Mouse (Mus musculus) liver, embryonic 13.5 days (tissue): ENCODE data around the gene Syce1. TPM values are rescaled to one million over a fixed set of nuclear protein-coding genes. Genes with fewer than 3 reads are reported as not detected.

Experiments used
- ATAC-seq: fragments of 200-750 bp; cut with Nextera tagmentation; 2 replicates; pipeline ENCODE4 v1.8.0; 2017; ENCODE audit warnings: low read depth, mild to moderate bottlenecking, moderate number of reproducible peaks, moderate library complexity
- DNase-seq: peaks from one replicate; pipeline ENCODE4 v3.0.0; 2022
- H3K27ac ChIP-seq: fragments of 300-500 bp; sonication (generic); 2 replicates; pipeline ENCODE4 v1.5.1; 2015; ENCODE audit warnings: moderate library complexity, mild to moderate bottlenecking, inconsistent platforms
- H3K27me3 ChIP-seq: fragments of 300-500 bp; sonication (generic); 2 replicates; pipeline ENCODE4 v1.6.1; 2015; ENCODE audit warnings: mild to moderate bottlenecking, inconsistent platforms
- H3K36me3 ChIP-seq: fragments of 300-500 bp; sonication (generic); 2 replicates; pipeline ENCODE4 v1.6.1; 2015; ENCODE audit warnings: mild to moderate bottlenecking, inconsistent platforms
- H3K4me1 ChIP-seq: fragments of 300-500 bp; sonication (generic); replicated peaks from 2 replicates; pipeline ENCODE4 v1.6.1; 2015; ENCODE audit warnings: inconsistent platforms
- H3K4me2 ChIP-seq: fragments of 300-500 bp; sonication (generic); 2 replicates; pipeline ENCODE4 v1.6.1; 2015; ENCODE audit warnings: inconsistent platforms, mild to moderate bottlenecking, moderate library complexity
- H3K4me3 ChIP-seq: fragments of 300-500 bp; sonication (generic); replicated peaks from 2 replicates; pipeline ENCODE4 v1.5.1; 2015; ENCODE audit warnings: mild to moderate bottlenecking, inconsistent platforms
- H3K9ac ChIP-seq: fragments of 300-500 bp; sonication (generic); 2 replicates; pipeline ENCODE4 v1.6.1; 2015; ENCODE audit warnings: mild to moderate bottlenecking, inconsistent platforms
- H3K9me3 ChIP-seq: fragments of 300-500 bp; sonication (generic); replicated peaks from 2 replicates; pipeline ENCODE4 v1.6.1; 2016; ENCODE audit warnings: inconsistent platforms
- WGBS: fragments of 180-500 bp; shearing (Covaris S2); methylation state at CpG from one replicate; pipeline ENCODE4 v1.1.7; 2015; ENCODE audit not compliant: insufficient replicate concordance; 5-methylcytosine and 5-hydroxymethylcytosine counted together
- polyA plus RNA-seq: library from polyadenylated mRNA; unstranded; fragments of >200 nt; fragmentation: Nextera tagmentation; extraction: Ambion mirVana; gene quantifications from 2 replicates; pipeline ENCODE4 v1.2.1, GENCODE M21; 2015

Syce1 gene
- 0.17 and 0.20 TPM in 2 replicates for polyA plus RNA-seq

DNA sequence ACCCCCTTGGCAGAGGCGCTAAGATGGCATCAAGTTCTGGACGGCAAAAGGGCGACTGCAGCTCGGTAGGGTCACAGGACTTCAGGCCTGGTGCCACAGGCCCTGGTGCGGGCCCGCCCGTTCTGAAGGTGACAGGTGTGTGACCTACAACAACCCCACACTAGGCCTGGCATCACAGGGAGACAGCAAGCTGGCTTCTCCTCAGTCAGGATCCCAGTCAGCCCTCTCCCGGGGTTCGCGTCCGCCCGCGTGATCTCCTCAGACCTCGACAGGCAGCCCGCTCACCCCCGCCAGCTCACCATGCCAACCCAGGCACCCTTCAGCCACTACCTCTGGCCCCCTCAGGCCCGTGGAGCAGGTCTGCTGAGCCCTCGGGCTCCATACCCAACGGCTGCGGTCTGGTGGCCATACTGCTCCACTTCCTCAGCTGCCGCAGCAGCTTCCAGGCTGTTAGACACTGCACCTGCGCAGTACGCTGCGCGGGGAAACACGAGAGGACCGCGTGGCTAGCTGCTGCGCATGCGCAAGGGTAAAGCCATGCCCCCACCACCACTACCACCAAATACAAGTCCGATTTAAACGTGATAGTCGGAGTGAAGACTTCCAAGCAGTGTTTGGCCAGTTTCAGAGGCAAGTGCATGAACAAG, at the start of gene Syce1:
Gene Syce1, minus strand, starts transcription at position 447 of the 647 bp plus-strand sequence.
- H3K4me3 ChIP-seq: no peak within 1 kb of the TSS
- 64% methylated on average over 33 of the region's 33 CpGs for WGBS
- no peak within 1 kb of the TSS for H3K9ac ChIP-seq
- DNase-seq: no peak
- no peak for ATAC-seq
- no peaks in the 10 kb centered on the region for H3K4me1 ChIP-seq
- no peaks in the 10 kb centered on the region for H3K36me3 ChIP-seq
- H3K27ac ChIP-seq: no peak within 1 kb of the TSS
- H3K9me3 ChIP-seq: no peaks in the 10 kb centered on the region
- H3K27me3 ChIP-seq: no peaks in the 10 kb centered on the region
- no peak within 1 kb of the TSS for H3K4me2 ChIP-seq

DNA sequence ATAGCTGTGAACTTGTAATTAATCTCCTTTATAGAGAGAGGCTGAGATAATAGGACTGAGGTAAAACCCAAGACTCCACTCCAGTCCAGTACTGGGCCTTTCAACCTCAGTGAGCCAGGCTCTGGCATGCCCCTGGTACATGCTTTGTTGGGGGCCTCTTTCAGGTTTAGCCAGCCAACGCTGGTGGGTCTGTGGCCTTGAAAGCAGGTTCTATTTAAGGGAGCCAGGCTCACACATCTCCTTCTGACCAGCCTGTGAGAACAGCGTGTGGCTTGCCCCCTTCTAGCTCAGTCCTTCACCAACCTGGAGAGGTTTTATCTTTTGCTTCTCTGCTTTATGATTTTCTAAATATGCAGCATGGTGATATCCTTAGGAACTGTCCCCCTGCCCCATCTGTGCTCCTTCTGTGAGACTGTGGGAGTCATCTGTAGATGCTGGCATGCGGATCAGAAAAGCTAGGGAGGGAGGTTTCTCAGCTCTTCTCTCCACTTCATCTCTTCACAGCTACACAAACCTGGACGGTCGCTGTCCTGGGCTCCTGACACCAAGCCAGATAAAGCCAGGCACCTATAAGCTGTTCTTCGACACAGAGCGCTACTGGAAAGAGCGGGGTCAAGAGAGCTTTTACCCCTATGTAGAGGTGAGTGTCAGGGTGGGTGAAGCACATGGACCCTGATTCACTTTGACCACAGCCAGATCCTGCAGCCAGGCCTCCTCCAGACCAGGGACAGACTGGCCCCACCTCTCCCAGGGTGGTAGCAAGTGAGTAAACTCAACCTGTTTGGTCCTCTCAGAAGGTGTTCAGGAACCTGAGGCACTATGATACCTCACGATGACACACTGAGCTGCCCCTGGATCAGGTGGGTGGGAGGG, 48.8 kb upstream of the Syce1 start:
- 64% methylated on average over 9 of the region's 9 CpGs for WGBS

GRCm38 (mm10) chr7:140835758-140836087, 48.1 kb upstream of the Syce1 start:
- H3K27ac ChIP-seq: no peak overlapping the region
- no peaks in the 10 kb centered on the region for H3K36me3 ChIP-seq
- no peak for DNase-seq
- no peaks in the 10 kb centered on the region for H3K9me3 ChIP-seq
- ATAC-seq: peak; percentile 13; the same call in 1 of the 2 replicates
- peak overlapping the region; percentile 7; the same call in 1 of the 2 replicates for H3K4me3 ChIP-seq
- peaks cover 14% of the 10 kb centered on the region for H3K4me1 ChIP-seq
- peak overlapping the region; percentile 38; the same call in 1 of the 2 replicates for H3K4me2 ChIP-seq
- H3K27me3 ChIP-seq: peaks cover 36% of the 10 kb centered on the region
- no peak overlapping the region for H3K9ac ChIP-seq
- WGBS: 57% methylated on average over 2 of the region's 2 CpGs

More for the DNA sequence above, 48.8 kb upstream of the Syce1 start:
- Histone ChIP-seq H3K4me1 (peaks cover 14% of the 10 kb centered on the region), H3K27me3 (peaks cover 42% of the 10 kb centered on the region), H3K9me3 (no peaks in the 10 kb centered on the region), H3K27ac (no peak overlapping the region), H3K4me2 (no peak overlapping the region), H3K4me3 (no peak overlapping the region), H3K36me3 (no peaks in the 10 kb centered on the region), H3K9ac (no peak overlapping the region)
- ATAC-seq (no peak), DNase-seq (no peak)

DNA sequence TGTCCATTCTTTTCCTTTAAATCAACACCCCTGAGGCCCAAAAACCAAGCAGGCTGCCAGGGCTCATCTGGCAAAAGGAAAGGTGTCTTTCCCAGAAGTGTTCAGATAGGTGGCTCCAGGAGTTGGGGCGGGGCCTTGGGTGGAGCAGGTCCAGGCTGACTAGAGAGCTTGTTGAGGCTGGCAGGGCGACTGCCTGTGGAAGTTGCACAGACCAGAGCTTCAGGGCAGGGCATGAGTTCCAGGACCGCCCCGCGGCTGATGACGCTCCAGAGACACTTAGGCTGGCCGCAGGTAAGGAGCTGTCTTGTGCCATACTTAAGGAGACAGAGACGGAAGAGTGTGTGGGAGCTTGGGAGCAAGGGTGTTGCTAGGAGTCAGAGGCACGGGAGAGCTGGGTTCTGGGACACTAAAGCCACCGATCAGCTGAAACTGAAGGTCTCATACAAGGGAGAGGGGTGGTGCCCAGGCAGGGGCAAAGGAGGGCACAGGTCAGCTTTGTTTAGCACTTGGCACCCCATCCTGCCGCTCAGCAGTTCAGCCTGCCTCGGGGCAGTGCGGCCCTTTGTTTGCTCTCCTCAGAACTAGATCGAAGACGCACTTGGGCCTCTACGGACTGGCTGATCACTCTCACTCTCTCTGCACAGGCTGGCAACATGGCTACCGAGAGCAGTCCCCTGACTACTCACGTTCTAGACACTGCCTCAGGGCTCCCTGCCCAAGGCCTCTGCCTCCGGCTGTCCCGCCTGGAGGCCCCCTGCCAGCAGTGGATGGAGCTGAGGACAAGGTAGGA, 47.5 kb upstream of the Syce1 start, which contains the start of gene Urah:
Gene Urah, plus strand, starts transcription at position 51 of the 790 bp plus-strand sequence.
- ATAC-seq (peak; percentile 49), DNase-seq (no peak)
- no peaks in the 10 kb centered on the region for H3K9me3 ChIP-seq
- H3K27me3 ChIP-seq: peaks cover 33% of the 10 kb centered on the region
- H3K36me3 ChIP-seq: no peaks in the 10 kb centered on the region
- no peak within 1 kb of the TSS for H3K27ac ChIP-seq
- peak within 1 kb of the TSS; percentile 7 for H3K4me3 ChIP-seq
- 46% methylated on average over 20 of the region's 20 CpGs for WGBS
- H3K4me2 ChIP-seq: peak within 1 kb of the TSS; percentile 38
- peaks cover 14% of the 10 kb centered on the region for H3K4me1 ChIP-seq
- H3K9ac ChIP-seq: no peak within 1 kb of the TSS

- Histone ChIP-seq H3K9ac (no peak overlapping the region), H3K9me3 (no peaks in the 10 kb centered on the region), H3K4me2 (no peak overlapping the region), H3K27ac (no peak overlapping the region), H3K36me3 (no peaks in the 10 kb centered on the region), H3K4me3 (no peak overlapping the region), H3K27me3 (peaks cover 19% of the 10 kb centered on the region; the same call in 1 of the 2 replicates), H3K4me1 (peaks cover 17% of the 10 kb centered on the region)
- DNase-seq: no peak
- ATAC-seq: no peak
- WGBS: 63% methylated on average over 4 of the region's 4 CpGs
Measured at GRCm38 (mm10) chr7:140833341-140833740, 45.7 kb upstream of the Syce1 start.

DNA sequence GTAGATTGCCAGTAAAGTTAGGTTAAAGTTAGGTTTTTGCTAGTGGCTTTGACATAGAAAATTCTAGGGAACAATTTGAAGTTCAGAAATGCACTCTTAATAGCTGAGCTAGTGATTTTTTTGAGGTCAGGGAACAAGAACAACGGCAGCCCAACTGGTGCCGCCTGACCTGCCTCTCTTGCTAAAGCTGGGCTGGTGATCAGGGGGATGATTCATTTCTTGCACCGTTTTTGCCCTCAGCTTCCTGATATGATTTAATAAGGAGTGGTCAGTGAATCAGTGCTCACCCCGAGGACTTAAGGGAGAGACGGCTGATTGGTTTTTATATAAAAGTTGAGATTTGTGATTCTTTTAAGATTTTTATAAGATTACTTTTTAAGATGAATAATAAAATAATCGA, 43.8 kb upstream of the Syce1 start:
- WGBS: 45% methylated on average over 6 of the region's 6 CpGs
- H3K36me3 ChIP-seq: no peaks in the 10 kb centered on the region
- no peak overlapping the region for H3K4me3 ChIP-seq
- H3K9ac ChIP-seq: no peak overlapping the region
- no peak overlapping the region for H3K4me2 ChIP-seq
- DNase-seq (no peak), ATAC-seq (no peak)
- peaks cover 21% of the 10 kb centered on the region for H3K4me1 ChIP-seq
- H3K27ac ChIP-seq: no peak overlapping the region
- no peaks in the 10 kb centered on the region for H3K9me3 ChIP-seq
- H3K27me3 ChIP-seq: 0 out of 2 replicates have a peak, but pooled peaks cover 13% of the 10 kb centered on the region

GRCm38 (mm10) chr7:140828171-140828881, 40.7 kb upstream of the Syce1 start:
- H3K4me2 ChIP-seq: no peak overlapping the region

DNA sequence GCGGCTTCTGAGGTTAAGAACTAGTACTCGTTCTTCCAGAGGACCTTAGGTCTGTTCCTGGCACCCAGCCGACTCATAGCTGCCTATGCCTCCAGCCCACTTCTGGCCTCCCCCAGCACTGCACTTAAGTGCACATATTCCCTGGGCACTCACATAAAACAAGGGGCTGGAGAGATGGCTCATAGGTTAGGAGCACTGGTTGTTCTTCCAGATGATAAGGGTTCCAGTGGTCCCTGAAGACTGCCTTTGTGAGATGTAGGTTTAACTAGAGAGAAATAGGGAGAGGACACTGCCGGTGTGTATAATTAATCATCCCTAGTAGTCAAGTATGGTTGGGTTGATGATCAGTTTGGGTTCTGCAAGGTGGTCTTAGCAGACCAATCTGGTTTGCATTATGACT, 35.1 kb upstream of the Syce1 start:
- Histone ChIP-seq H3K4me1 (peaks cover 10% of the 10 kb centered on the region), H3K9ac (no peak overlapping the region), H3K36me3 (no peaks in the 10 kb centered on the region), H3K27me3 (peaks cover 9% of the 10 kb centered on the region; the same call in 1 of the 2 replicates), H3K4me2 (no peak overlapping the region), H3K9me3 (no peaks in the 10 kb centered on the region), H3K4me3 (no peak overlapping the region), H3K27ac (no peak overlapping the region)
- WGBS: 59% methylated on average over 4 of the region's 4 CpGs
- ATAC-seq: no peak
- no peak for DNase-seq

More at GRCm38 (mm10) chr7:140828171-140828881, 40.7 kb upstream of the Syce1 start:
- DNase-seq (no peak), ATAC-seq (no peak)
- H3K4me1 ChIP-seq: 0 out of 2 replicates have a peak, but pooled peaks cover 7% of the 10 kb centered on the region
- no peak overlapping the region for H3K27ac ChIP-seq
- no peaks in the 10 kb centered on the region for H3K36me3 ChIP-seq
- H3K9me3 ChIP-seq: no peaks in the 10 kb centered on the region
- 24% methylated on average over 8 of the region's 8 CpGs for WGBS
- H3K27me3 ChIP-seq: peaks cover 14% of the 10 kb centered on the region; the same call in 1 of the 2 replicates
- no peak overlapping the region for H3K9ac ChIP-seq
- H3K4me3 ChIP-seq: no peak overlapping the region

- Histone ChIP-seq H3K4me2 (peak within 1 kb of the TSS; percentile 71), H3K4me3 (peak within 1 kb of the TSS; percentile 52), H3K27ac (no peak within 1 kb of the TSS), H3K9me3 (no peaks in the 10 kb centered on the region), H3K9ac (peak within 1 kb of the TSS; percentile 57), H3K4me1 (peaks cover 10% of the 10 kb centered on the region), H3K36me3 (no peaks in the 10 kb centered on the region), H3K27me3 (peaks cover 9% of the 10 kb centered on the region; the same call in 1 of the 2 replicates)
- 3% methylated on average over 21 of the region's 21 CpGs for WGBS
- ATAC-seq (peak; percentile 74), DNase-seq (peak; percentile 10)
Measured at GRCm38 (mm10) chr7:140821653-140822329, 34.1 kb upstream of the Syce1 start, which contains the start of gene Zfp941. Zfp941 (minus strand) TSS chr7:140822178.

- WGBS: 57% methylated on average over 5 of the region's 5 CpGs
- peak overlapping the region; percentile 71 for H3K4me2 ChIP-seq
- no peaks in the 10 kb centered on the region for H3K36me3 ChIP-seq
- ATAC-seq: no peak
- no peak overlapping the region for H3K9ac ChIP-seq
- no peak overlapping the region for H3K27ac ChIP-seq
- DNase-seq: no peak
- peaks cover 9% of the 10 kb centered on the region; the same call in 1 of the 2 replicates for H3K27me3 ChIP-seq
- peaks cover 10% of the 10 kb centered on the region for H3K4me1 ChIP-seq
- H3K4me3 ChIP-seq: peak overlapping the region; percentile 52
- H3K9me3 ChIP-seq: no peaks in the 10 kb centered on the region
Measured at GRCm38 (mm10) chr7:140821305-140821652, 33.6 kb upstream of the Syce1 start.
